Mouse (Mus musculus) CD4-positive, CD25-positive, alpha-beta regulatory T cell, adult 2 months (primary cell): ENCODE data around the gene Npm3.

Source experiments
- DNase-seq: peaks from one replicate; pipeline ENCODE4 v3.0.0-alpha.2; 2012; ENCODE audit warnings: low read depth, low spot score

Gene Npm3

GRCm38 (mm10) chr19:45753551-45753950, 4.2 kb upstream of the Npm3 start:
- DNase-seq, result no peak

- peak; percentile 50 for DNase-seq
Measured at GRCm38 (mm10) chr19:45751881-45752280, 2.5 kb upstream of the Npm3 start.

- peak; percentile 52 for DNase-seq
Measured at GRCm38 (mm10) chr19:45748691-45749242, 624 bp downstream of the Npm3 start.

- DNase-seq, result no peak
Measured at GRCm38 (mm10) chr19:45748206-45748605, 1.2 kb downstream of the Npm3 start.

- peak; percentile 92 for DNase-seq
Measured at GRCm38 (mm10) chr19:45747028-45747867, 2.1 kb downstream of the Npm3 start.

- DNase-seq, result peak; percentile 91
Measured at GRCm38 (mm10) chr19:45746153-45747020, 3.0 kb downstream of the Npm3 start.

GRCm38 (mm10) chr19:45745344-45746152, 3.8 kb downstream of the Npm3 start:
- no peak for DNase-seq

GRCm38 (mm10) chr19:45743619-45744018, 5.8 kb downstream of the Npm3 start:
- DNase-seq, result no peak

- no peak for DNase-seq
Measured at GRCm38 (mm10) chr19:45742984-45743575, 6.3 kb downstream of the Npm3 start.

- DNase-seq, result peak; percentile 51
Measured at GRCm38 (mm10) chr19:45742218-45742983, 7.0 kb downstream of the Npm3 start, which contains the start of gene Fgf8. Gene Fgf8 (minus strand): TSS chr19:45742915.

- peak; percentile 24 for DNase-seq
Measured at GRCm38 (mm10) chr19:45741431-45742217, 7.8 kb downstream of the Npm3 start.

- DNase-seq, result no peak
Measured at GRCm38 (mm10) chr19:45740817-45741216, 8.6 kb downstream of the Npm3 start.

GRCm38 (mm10) chr19:45740233-45740632, 9.2 kb downstream of the Npm3 start:
- no peak for DNase-seq

GRCm38 (mm10) chr19:45738521-45738920, 10.9 kb downstream of the Npm3 start:
- no peak for DNase-seq

GRCm38 (mm10) chr19:45737846-45738484, 11.4 kb downstream of the Npm3 start:
- DNase-seq, result no peak

GRCm38 (mm10) chr19:45737208-45737845, 12.1 kb downstream of the Npm3 start:
- DNase-seq, result no peak

- DNase-seq, result peak; percentile 53
Measured at GRCm38 (mm10) chr19:45736855-45737207, 12.6 kb downstream of the Npm3 start.

- no peak for DNase-seq
Measured at GRCm38 (mm10) chr19:45736241-45736640, 13.2 kb downstream of the Npm3 start.
